Mouse (Mus musculus) heart, embryonic 16.5 days (tissue): ENCODE results near the gene Efna3. TPM values are rescaled to one million over a fixed set of nuclear protein-coding genes. Genes with fewer than 3 reads are reported as not detected.
A peak's percentile ranks its signal among the peaks of the same experiment; 100 is the strongest.

Experiments used
- ATAC-seq: fragments of 200-750 bp; cut with Nextera tagmentation; replicated peaks from 2 replicates; pipeline ENCODE4 v1.8.0; 2017; ENCODE audit warnings: moderate number of reproducible peaks; ENCODE audit not compliant: insufficient read depth, low FRiP score; ENCODE audit errors: extremely low read depth
- H3K27ac ChIP-seq: fragments of 300-500 bp; sonication (generic); 2 replicates; pipeline ENCODE4 v1.5.1; 2014; ENCODE audit warnings: mild to moderate bottlenecking, low read length, control low read depth, moderate library complexity
- H3K27me3 ChIP-seq: fragments of 300-500 bp; sonication (generic); 2 replicates; pipeline ENCODE4 v1.6.1; 2014; ENCODE audit warnings: low read length, mixed read lengths; ENCODE audit not compliant: control insufficient read depth, insufficient read depth
- H3K36me3 ChIP-seq: fragments of 300-500 bp; sonication (generic); 2 replicates; pipeline ENCODE4 v1.6.1; 2014; ENCODE audit not compliant: control insufficient read depth, insufficient read depth
- H3K4me1 ChIP-seq: fragments of 300-500 bp; sonication (generic); 2 replicates; pipeline ENCODE4 v1.6.1; 2014; ENCODE audit warnings: low read length, mixed read lengths; ENCODE audit not compliant: control insufficient read depth, insufficient read depth
- H3K4me2 ChIP-seq: fragments of 300-500 bp; sonication (generic); 2 replicates; pipeline ENCODE4 v1.6.1; 2014; ENCODE audit warnings: low read depth, mild to moderate bottlenecking, control low read depth, low read length
- H3K4me3 ChIP-seq: fragments of 300-500 bp; sonication (generic); 2 replicates; pipeline ENCODE4 v1.5.1; 2014; ENCODE audit warnings: mild to moderate bottlenecking, control low read depth, low read length
- H3K9ac ChIP-seq: fragments of 300-500 bp; sonication (generic); 2 replicates; pipeline ENCODE4 v1.6.1; 2014; ENCODE audit warnings: low read length, control low read depth
- H3K9me3 ChIP-seq: fragments of 300-500 bp; sonication (generic); replicated peaks from 2 replicates; pipeline ENCODE4 v1.6.1; 2016; ENCODE audit warnings: low read length; ENCODE audit not compliant: control insufficient read depth
- WGBS: fragments of 180-500 bp; shearing (Covaris S2); extraction: QIAGEN DNeasy Blood & Tissue Kit; methylation state at CpG from one replicate; pipeline ENCODE4 v1.1.7; 2014; 5-methylcytosine and 5-hydroxymethylcytosine counted together
- polyA plus RNA-seq: library from polyadenylated mRNA; unstranded; fragments of >200 nt; fragmentation: Nextera tagmentation; extraction: Ambion mirVana; gene quantifications from 2 replicates; pipeline ENCODE4 v1.2.1, GENCODE M21; 2015

Gene Efna3
- polyA plus RNA-seq, 1 experiment from 2014 or later: 0.89 TPM

GRCm38 (mm10) chr3:89299499-89299898 lies 23.3 kb downstream of the Efna3 start:
- H3K9me3 ChIP-seq: no peaks in the 10 kb centered on the region
- ATAC-seq: peak; percentile 54; the same call in 1 of the 2 replicates
- H3K4me2 ChIP-seq: peak overlapping the region; percentile 56
- 2% methylated on average over 14 of the region's 14 CpGs for WGBS
- no peak overlapping the region for H3K27ac ChIP-seq
- H3K9ac ChIP-seq: peak overlapping the region; percentile 3; the same call in 1 of the 2 replicates
- H3K27me3 ChIP-seq: no peaks in the 10 kb centered on the region; the same call in 1 of the 2 replicates
- H3K36me3 ChIP-seq: no peaks in the 10 kb centered on the region
- peak overlapping the region; percentile 24 for H3K4me3 ChIP-seq
- H3K4me1 ChIP-seq: peaks cover 5% of the 10 kb centered on the region; the same call in 1 of the 2 replicates

DNA sequence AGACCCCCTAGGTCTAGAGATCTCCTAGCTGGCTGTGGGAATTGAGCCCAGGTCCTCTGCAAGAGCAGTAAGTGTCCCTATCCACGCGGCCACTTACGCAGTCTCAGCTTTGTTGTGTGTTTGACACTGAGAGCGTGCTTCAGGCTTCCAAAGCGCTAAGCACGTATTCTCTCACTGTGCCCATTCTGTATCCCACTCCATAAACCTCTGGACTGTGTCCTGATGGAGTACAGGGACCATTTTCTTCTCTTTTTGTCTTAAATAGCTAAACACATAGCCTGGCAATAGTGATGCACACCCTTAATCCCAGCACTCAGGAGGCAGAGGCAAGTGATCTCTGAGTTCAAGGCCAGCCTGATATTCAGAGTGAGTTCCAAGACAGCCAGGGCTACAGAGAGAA lies 23.9 kb downstream of the Efna3 start:
- no peaks in the 10 kb centered on the region; the same call in 1 of the 2 replicates for H3K27me3 ChIP-seq
- H3K9me3 ChIP-seq: no peaks in the 10 kb centered on the region
- no peak overlapping the region for H3K27ac ChIP-seq
- peaks cover 5% of the 10 kb centered on the region; the same call in 1 of the 2 replicates for H3K4me1 ChIP-seq
- H3K36me3 ChIP-seq: no peaks in the 10 kb centered on the region
- no peak for ATAC-seq
- no peak overlapping the region for H3K4me2 ChIP-seq
- no peak overlapping the region for H3K9ac ChIP-seq
- H3K4me3 ChIP-seq: no peak overlapping the region
- 77% methylated on average over 6 of the region's 6 CpGs for WGBS

- no peak for ATAC-seq
- Histone ChIP-seq H3K9me3 (no peaks in the 10 kb centered on the region), H3K9ac (no peak overlapping the region), H3K4me3 (no peak overlapping the region), H3K27me3 (no peaks in the 10 kb centered on the region; the same call in 1 of the 2 replicates), H3K36me3 (no peaks in the 10 kb centered on the region), H3K27ac (no peak overlapping the region), H3K4me2 (no peak overlapping the region), H3K4me1 (peaks cover 5% of the 10 kb centered on the region; the same call in 1 of the 2 replicates)
- 66% methylated on average over 11 of the region's 11 CpGs for WGBS
Observed at GRCm38 (mm10) chr3:89296761-89297396, 25.9 kb downstream of the Efna3 start.

GRCm38 (mm10) chr3:89295685-89296230 lies 27.0 kb downstream of the Efna3 start:
- no peak for ATAC-seq
- Histone ChIP-seq H3K4me2 (no peak overlapping the region), H3K27me3 (no peaks in the 10 kb centered on the region; the same call in 1 of the 2 replicates), H3K4me1 (peaks cover 5% of the 10 kb centered on the region; the same call in 1 of the 2 replicates), H3K4me3 (no peak overlapping the region), H3K9me3 (no peaks in the 10 kb centered on the region), H3K27ac (no peak overlapping the region), H3K9ac (no peak overlapping the region), H3K36me3 (no peaks in the 10 kb centered on the region)
- WGBS: 69% methylated on average over 8 of the region's 8 CpGs

- WGBS: 74% methylated on average over 5 of the region's 5 CpGs
- Histone ChIP-seq H3K9me3 (no peaks in the 10 kb centered on the region), H3K36me3 (no peaks in the 10 kb centered on the region), H3K9ac (no peak overlapping the region), H3K4me3 (no peak overlapping the region), H3K27me3 (no peaks in the 10 kb centered on the region; the same call in 1 of the 2 replicates), H3K4me1 (no peaks in the 10 kb centered on the region), H3K27ac (no peak overlapping the region), H3K4me2 (no peak overlapping the region)
- no peak for ATAC-seq
Observed at GRCm38 (mm10) chr3:89294195-89294594, 28.6 kb downstream of the Efna3 start.

DNA sequence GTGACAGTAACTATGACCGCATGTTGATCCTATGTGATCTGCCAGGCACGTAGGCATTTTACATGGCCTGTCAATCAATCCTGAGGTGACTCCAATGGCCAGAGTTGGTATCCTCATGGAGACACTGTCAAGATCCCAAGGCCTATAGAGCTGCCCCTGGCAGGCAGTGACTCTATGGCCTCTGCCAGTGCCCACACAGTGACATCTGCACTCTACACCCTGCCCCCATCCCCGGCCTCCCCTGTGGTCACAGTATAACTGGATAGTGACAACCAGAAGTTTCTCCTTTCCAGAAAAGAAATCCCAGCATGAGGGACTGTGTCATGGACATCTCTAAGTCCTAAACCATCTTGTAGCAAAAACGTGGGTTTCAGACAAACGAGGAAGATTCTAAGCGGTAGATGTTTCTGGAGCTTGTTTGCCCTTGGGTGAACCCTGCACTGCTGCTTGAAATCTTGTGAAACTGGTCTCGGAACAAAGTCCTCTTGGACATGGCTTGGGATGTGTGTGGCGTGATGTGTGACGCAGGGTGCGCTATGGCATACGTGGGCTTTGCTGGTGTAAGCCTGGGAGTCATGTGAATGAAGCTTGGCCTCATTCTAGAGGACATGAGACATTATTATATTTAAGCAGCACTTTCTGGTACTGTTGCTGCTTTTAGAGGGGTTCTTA lies 29.4 kb downstream of the Efna3 start:
- no peak overlapping the region for H3K9ac ChIP-seq
- WGBS: 85% methylated on average over 11 of the region's 11 CpGs
- no peak overlapping the region for H3K27ac ChIP-seq
- H3K4me3 ChIP-seq: no peak overlapping the region
- H3K36me3 ChIP-seq: no peaks in the 10 kb centered on the region
- ATAC-seq: no peak
- no peak overlapping the region for H3K4me2 ChIP-seq
- no peaks in the 10 kb centered on the region for H3K27me3 ChIP-seq
- no peaks in the 10 kb centered on the region for H3K9me3 ChIP-seq
- 0 out of 2 replicates have a peak, but pooled peaks cover 4% of the 10 kb centered on the region for H3K4me1 ChIP-seq

GRCm38 (mm10) chr3:89292303-89292702 lies 30.5 kb downstream of the Efna3 start:
- H3K9me3 ChIP-seq: no peaks in the 10 kb centered on the region
- H3K27me3 ChIP-seq: no peaks in the 10 kb centered on the region
- peak; percentile 43; the same call in 1 of the 2 replicates for ATAC-seq
- no peak overlapping the region for H3K9ac ChIP-seq
- no peaks in the 10 kb centered on the region for H3K36me3 ChIP-seq
- no peak overlapping the region for H3K4me3 ChIP-seq
- no peak overlapping the region for H3K27ac ChIP-seq
- H3K4me2 ChIP-seq: no peak overlapping the region
- 67% methylated on average over 5 of the region's 5 CpGs for WGBS
- H3K4me1 ChIP-seq: peaks cover 6% of the 10 kb centered on the region; the same call in 1 of the 2 replicates

DNA sequence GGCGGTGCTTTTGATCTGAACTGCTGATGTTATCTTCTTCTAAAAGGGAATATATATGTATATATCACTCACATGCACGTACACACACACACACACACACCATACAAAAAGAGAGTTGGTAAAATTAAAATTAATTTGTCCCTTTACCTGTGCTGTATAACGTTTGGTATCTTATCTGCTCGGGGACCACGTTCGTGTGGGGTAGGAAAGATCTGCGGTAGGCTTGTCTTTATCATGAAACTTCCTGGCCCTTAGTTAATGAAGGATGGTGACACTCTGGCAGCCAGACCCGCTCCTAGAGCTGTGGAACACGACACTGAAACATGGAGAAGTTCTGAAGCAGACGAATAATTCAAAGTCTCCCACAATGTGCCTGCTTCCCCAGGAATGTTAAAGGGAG lies 30.9 kb downstream of the Efna3 start:
- Histone ChIP-seq H3K36me3 (no peaks in the 10 kb centered on the region), H3K27ac (no peak overlapping the region), H3K4me2 (no peak overlapping the region), H3K9ac (no peak overlapping the region), H3K27me3 (no peaks in the 10 kb centered on the region), H3K4me3 (no peak overlapping the region), H3K4me1 (peaks cover 6% of the 10 kb centered on the region; the same call in 1 of the 2 replicates), H3K9me3 (no peaks in the 10 kb centered on the region)
- no peak for ATAC-seq
- 37% methylated on average over 10 of the region's 10 CpGs for WGBS

DNA sequence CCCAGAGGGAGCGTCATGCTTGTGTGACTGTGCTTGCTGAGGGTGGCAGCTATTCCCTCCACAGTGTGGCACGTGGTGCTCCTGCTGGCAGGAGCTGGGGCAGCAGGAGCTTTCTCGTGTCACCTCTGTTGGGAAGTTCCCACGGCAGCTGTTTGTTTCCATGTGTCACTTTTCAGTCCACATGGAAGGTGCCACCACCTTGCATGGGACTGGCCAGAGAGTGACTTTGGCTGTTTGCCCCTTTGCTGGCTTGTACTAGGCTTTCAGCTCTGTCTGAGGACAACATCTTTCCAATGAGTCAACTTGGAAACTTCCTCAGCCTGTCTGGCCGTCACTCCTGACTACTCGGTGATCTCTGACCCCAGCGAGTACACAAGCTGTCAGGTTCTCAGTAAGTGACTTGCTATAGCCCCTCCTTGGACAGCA lies 34.2 kb downstream of the Efna3 start:
- no peak for ATAC-seq
- Histone ChIP-seq H3K27ac (no peak overlapping the region), H3K9ac (no peak overlapping the region)

More for the DNA sequence above, 34.2 kb downstream of the Efna3 start:
- no peaks in the 10 kb centered on the region for H3K9me3 ChIP-seq
- 37% methylated on average over 7 of the region's 7 CpGs for WGBS
- no peaks in the 10 kb centered on the region for H3K36me3 ChIP-seq
- no peak overlapping the region for H3K4me2 ChIP-seq
- no peak overlapping the region for H3K4me3 ChIP-seq
- no peaks in the 10 kb centered on the region for H3K27me3 ChIP-seq
- H3K4me1 ChIP-seq: peaks cover 6% of the 10 kb centered on the region; the same call in 1 of the 2 replicates
